Comparison of ENCODE assay signal across 8 mouse cellular contexts in the genomic region with DNA sequence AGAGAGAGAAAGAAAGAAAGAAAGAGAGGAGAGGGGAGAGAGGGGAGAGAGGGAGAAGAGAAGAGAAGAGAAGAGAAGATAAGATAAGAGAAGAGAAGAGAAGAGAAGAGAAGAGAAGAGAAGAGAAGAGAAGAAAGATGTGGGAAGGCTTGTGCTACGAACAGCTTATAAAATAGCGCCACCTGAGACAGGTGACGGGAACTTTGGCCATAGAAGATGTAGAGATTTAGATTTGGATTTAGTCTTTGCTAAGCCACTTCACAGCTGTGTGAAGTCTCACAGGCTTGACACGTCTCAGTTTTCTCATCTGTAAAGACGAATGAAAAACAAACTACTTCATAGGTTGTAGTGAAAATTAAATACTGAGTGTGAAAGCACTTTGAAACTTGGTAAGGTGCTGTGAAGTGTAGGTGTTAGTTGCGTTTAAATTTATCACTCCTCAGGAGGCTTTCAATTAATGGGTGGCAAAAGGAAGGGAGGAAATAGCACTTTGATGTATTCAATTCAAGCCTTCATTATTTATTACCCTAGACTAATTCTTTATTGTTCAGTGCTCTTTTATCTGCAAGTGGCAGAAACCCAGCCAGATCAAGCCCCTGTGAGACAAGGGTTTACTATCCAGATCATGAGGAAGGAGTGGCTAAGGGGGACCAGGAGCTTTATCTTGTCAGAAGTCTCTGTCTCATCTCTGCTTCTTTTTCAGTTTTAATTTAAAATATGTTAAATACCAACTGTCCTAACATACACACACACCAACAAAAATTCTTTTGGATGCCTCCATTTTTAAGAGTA. TPM values are rescaled to one million over a fixed set of nuclear protein-coding genes. Genes with fewer than 3 reads are reported as not detected.
DNase-seq lines count a peak whose midpoint lies in the region; ATAC-seq lines count a peak whose summit lies in the region.

No protein-coding gene starts in this region.

- 11% methylated on average over 6 of the region's 6 CpGs for WGBS in heart, embryonic 12.5 days
- 12% methylated on average over 6 of the region's 6 CpGs for WGBS in hindbrain, embryonic 12.5 days
- 9% methylated on average over 6 of the region's 6 CpGs for WGBS in midbrain, embryonic 11.5 days

- no peak for DNase-seq in heart, postnatal 36 days
- DNase-seq in CD4-positive helper T cell, adult 2 months (ENCODE audit: low read depth, low spot score): peak; percentile 68
- no peak for DNase-seq in midbrain, embryonic 11.5 days (ENCODE audit: low spot score, missing footprints)
- DNase-seq in frontal cortex, adult 2 months (ENCODE audit: extremely low spot score in 1 of 2, low spot score in 1 of 2): no peak
- DNase-seq in left cerebral cortex, postnatal 4 days: no peak
- DNase-seq in kidney, postnatal 4 days: no peak

- H3K4me2 ChIP-seq in heart, embryonic 12.5 days: peak overlapping the region; percentile 91
- peak overlapping the region; percentile 82 for H3K4me2 ChIP-seq in hindbrain, embryonic 12.5 days (replicated peaks)
- H3K4me2 ChIP-seq in midbrain, embryonic 11.5 days: peak overlapping the region; percentile 25; the same call in 1 of the 2 replicates

- H3K9ac ChIP-seq in heart, embryonic 12.5 days: peak overlapping the region; percentile 69; the same call in 1 of the 2 replicates
- H3K9ac ChIP-seq in hindbrain, embryonic 12.5 days: no peak overlapping the region
- H3K9ac ChIP-seq in midbrain, embryonic 11.5 days (ENCODE audit: low read length): no peak overlapping the region

- H3K4me3 ChIP-seq in heart, embryonic 12.5 days: peak overlapping the region; percentile 77
- peak overlapping the region; percentile 91 for H3K4me3 ChIP-seq in hindbrain, embryonic 12.5 days
- no peak overlapping the region for H3K4me3 ChIP-seq in midbrain, embryonic 11.5 days (ENCODE audit: low read depth, low read length)

- H3K4me1 ChIP-seq in heart, embryonic 12.5 days (replicated peaks): peaks cover 27% of the 10 kb centered on the region
- H3K4me1 ChIP-seq in hindbrain, embryonic 12.5 days: peaks cover 12% of the 10 kb centered on the region
- H3K4me1 ChIP-seq in midbrain, embryonic 11.5 days (ENCODE audit: control insufficient read depth, insufficient read depth, low read length): peaks cover 10% of the 10 kb centered on the region; the same call in 1 of the 2 replicates

- intact Hi-C loops in heart, postnatal 36 days (cut with DNase I): loop anchor here (2.0 kb wide), 1 partner anchor 22 kb away; no protein-coding TSS in a partner anchor
- intact Hi-C loops in left cerebral cortex, postnatal 4 days (cut with DNase I): no loop called here

- ATAC-seq in heart, embryonic 12.5 days (ENCODE audit: insufficient number of reproducible peaks, low FRiP score): no peak
- ATAC-seq in hindbrain, embryonic 12.5 days (ENCODE audit: low FRiP score): no peak
- ATAC-seq in midbrain, embryonic 11.5 days (ENCODE audit: low FRiP score): no peak

- no peak overlapping the region for H3K27ac ChIP-seq in heart, embryonic 12.5 days (ENCODE audit: poor library complexity, severe bottlenecking)
- no peak overlapping the region for H3K27ac ChIP-seq in hindbrain, embryonic 12.5 days
- H3K27ac ChIP-seq in midbrain, embryonic 11.5 days (ENCODE audit: low read depth, low read length): no peak overlapping the region

- no peaks in the 10 kb centered on the region for H3K36me3 ChIP-seq in heart, embryonic 12.5 days
- H3K36me3 ChIP-seq in hindbrain, embryonic 12.5 days: 0 out of 2 replicates have a peak, but pooled peaks cover 3% of the 10 kb centered on the region
- no peaks in the 10 kb centered on the region for H3K36me3 ChIP-seq in midbrain, embryonic 11.5 days (ENCODE audit: control insufficient read depth, insufficient read depth, low read length)

- no peaks in the 10 kb centered on the region for H3K27me3 ChIP-seq in heart, embryonic 12.5 days (replicated peaks)
- H3K27me3 ChIP-seq in hindbrain, embryonic 12.5 days: no peaks in the 10 kb centered on the region
- H3K27me3 ChIP-seq in midbrain, embryonic 11.5 days (ENCODE audit: control insufficient read depth, insufficient read depth, low read length): no peaks in the 10 kb centered on the region

- H3K9me3 ChIP-seq in heart, embryonic 12.5 days (replicated peaks): no peaks in the 10 kb centered on the region
- no peaks in the 10 kb centered on the region for H3K9me3 ChIP-seq in hindbrain, embryonic 12.5 days (replicated peaks)
- no peaks in the 10 kb centered on the region for H3K9me3 ChIP-seq in midbrain, embryonic 11.5 days (ENCODE audit: control insufficient read depth, low read length)

RNA-seq across cellular contexts. Expression of gene Rab8b, which starts 1.2 kb away (rescaled TPM):
- 22.3 and 24.4 TPM in 2 replicates for polyA plus RNA-seq in heart, embryonic 12.5 days (2016; fragmentation: Nextera tagmentation; extraction: Ambion mirVana)
- total RNA-seq in heart, postnatal 36 days (2021): 10 to 100 TPM in 1 of 2 experiments, 1 to 10 TPM in 1; 9.5 to 10.3 TPM
- polyA plus RNA-seq in hindbrain, embryonic 12.5 days (2016; fragmentation: Nextera tagmentation; extraction: Ambion mirVana): 33.9 and 39.6 TPM in 2 replicates
- polyA plus RNA-seq in midbrain, embryonic 11.5 days (2014; fragmentation: Nextera tagmentation; extraction: Ambion mirVana): 29.5 and 37.1 TPM in 2 replicates
- 17.8 and 19.4 TPM in 2 replicates for polyA plus RNA-seq in frontal cortex, adult 2 months (2012; rRNA removed)
- total RNA-seq in left cerebral cortex, postnatal 4 days (2021): 10 to 100 TPM; 27.5 to 30.0 TPM

RNA-seq across cellular contexts. Expression of gene Rps27l, which starts 25.2 kb away (rescaled TPM):
- polyA plus RNA-seq in heart, embryonic 12.5 days (2016; fragmentation: Nextera tagmentation; extraction: Ambion mirVana): 563 and 577 TPM in 2 replicates
- total RNA-seq in heart, postnatal 36 days (2021): 100 to 1,000 TPM; 175 to 183 TPM
- polyA plus RNA-seq in hindbrain, embryonic 12.5 days (2016; fragmentation: Nextera tagmentation; extraction: Ambion mirVana): 448 and 466 TPM in 2 replicates
- polyA plus RNA-seq in midbrain, embryonic 11.5 days (2014; fragmentation: Nextera tagmentation; extraction: Ambion mirVana): 612 and 702 TPM in 2 replicates
- polyA plus RNA-seq in frontal cortex, adult 2 months (2012; rRNA removed): 54.6 and 58.6 TPM in 2 replicates
- 10 to 100 TPM; 59.1 to 67.5 TPM for total RNA-seq in left cerebral cortex, postnatal 4 days (2021)

RNA-seq across cellular contexts. Expression of gene Lactb, which starts 54.6 kb away (rescaled TPM):
- polyA plus RNA-seq in heart, embryonic 12.5 days (2016; fragmentation: Nextera tagmentation; extraction: Ambion mirVana): 9.3 and 10.1 TPM in 2 replicates
- total RNA-seq in heart, postnatal 36 days (2021): 10 to 100 TPM; 21.5 to 23.9 TPM
- polyA plus RNA-seq in hindbrain, embryonic 12.5 days (2016; fragmentation: Nextera tagmentation; extraction: Ambion mirVana): 10.3 and 11.8 TPM in 2 replicates
- polyA plus RNA-seq in midbrain, embryonic 11.5 days (2014; fragmentation: Nextera tagmentation; extraction: Ambion mirVana): 11.7 and 12.6 TPM in 2 replicates
- 20.4 and 21.0 TPM in 2 replicates for polyA plus RNA-seq in frontal cortex, adult 2 months (2012; rRNA removed)
- total RNA-seq in left cerebral cortex, postnatal 4 days (2021): 10 to 100 TPM; 15.9 to 19.4 TPM

Comparison
In these comparisons a context has a peak if more than half of its experiments do, and no peak if none do; other contexts are left out.
1. H3K4me2 ChIP-seq: peak in every context shown above with its lines; median percentile 91 in heart, embryonic 12.5 days; 82 in hindbrain, embryonic 12.5 days; 25 in midbrain, embryonic 11.5 days.